Mouse (Mus musculus) lung, adult 2 months (tissue): Measurements from ENCODE around the gene Mgat5b. TPM values are rescaled to one million over a fixed set of nuclear protein-coding genes. Genes with fewer than 3 reads are reported as not detected.

Source experiments
- DNase-seq: peaks from one replicate; pipeline ENCODE4 v3.0.0; 2022
- H3K4me1 ChIP-seq: fragments of 200-500 bp; 2 replicates; pipeline ENCODE4 v1.6.1; 2011; ENCODE audit warnings: low read length; ENCODE audit not compliant: control insufficient read depth, insufficient read depth
- H3K4me3 ChIP-seq: fragments of 200-500 bp; replicated peaks from 2 replicates; pipeline ENCODE3; 2011; ENCODE audit warnings: low read depth, mild to moderate bottlenecking, control low read depth, low read length; ENCODE audit errors: extremely low read depth
- CTCF ChIP-seq: fragments of 200-500 bp; IDR thresholded peaks from 2 replicates; pipeline ENCODE4 v1.5.1; 2011; ENCODE audit warnings: mild to moderate bottlenecking, low read length, control low read depth; ENCODE audit not compliant: insufficient read depth
- POLR2A ChIP-seq: fragments of 200-500 bp; IDR thresholded peaks from 2 replicates; pipeline ENCODE4 v1.6.1; 2011; ENCODE audit warnings: low read depth, mild to moderate bottlenecking, control low read depth, low read length, borderline replicate concordance; ENCODE audit errors: extremely low read depth
- WGBS: fragments of 180-500 bp; shearing (Covaris S2); methylation state at CpG from one replicate; pipeline ENCODE4 v1.1.7; 2018; 5-methylcytosine and 5-hydroxymethylcytosine counted together
- polyA plus RNA-seq: library from polyadenylated mRNA; depleted of rRNA; stranded (reverse); fragments of >200 nt; gene quantifications from 2 replicates; pipeline ENCODE4 v1.2.3, GENCODE M21; 2012

Gene Mgat5b
- polyA plus RNA-seq, 1 experiment = 0.13 TPM

DNA sequence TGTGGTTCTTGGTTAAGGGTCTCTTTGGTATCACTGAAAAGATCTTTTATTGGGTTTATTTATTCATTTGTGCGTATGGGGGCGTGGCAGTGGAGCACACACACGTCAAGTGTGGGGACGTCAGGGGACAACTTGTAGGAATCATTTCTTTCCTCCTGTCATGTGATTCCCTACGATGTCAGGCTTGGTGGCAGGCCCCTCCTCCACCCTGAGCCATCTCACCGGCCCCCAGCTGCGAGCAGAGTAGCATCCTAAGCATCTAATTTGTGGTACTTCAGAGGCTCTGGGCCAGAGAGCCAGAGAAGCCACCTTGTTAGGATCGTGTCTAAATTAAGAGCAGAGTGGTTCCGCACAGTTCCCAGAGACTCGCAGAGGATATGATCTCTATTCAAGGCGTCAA lies 50.8 kb downstream of the Mgat5b start:
- 74% methylated on average over 11 of the region's 11 CpGs for WGBS
- TF ChIP-seq CTCF = no peak
- no peak for TF ChIP-seq POLR2A

DNA sequence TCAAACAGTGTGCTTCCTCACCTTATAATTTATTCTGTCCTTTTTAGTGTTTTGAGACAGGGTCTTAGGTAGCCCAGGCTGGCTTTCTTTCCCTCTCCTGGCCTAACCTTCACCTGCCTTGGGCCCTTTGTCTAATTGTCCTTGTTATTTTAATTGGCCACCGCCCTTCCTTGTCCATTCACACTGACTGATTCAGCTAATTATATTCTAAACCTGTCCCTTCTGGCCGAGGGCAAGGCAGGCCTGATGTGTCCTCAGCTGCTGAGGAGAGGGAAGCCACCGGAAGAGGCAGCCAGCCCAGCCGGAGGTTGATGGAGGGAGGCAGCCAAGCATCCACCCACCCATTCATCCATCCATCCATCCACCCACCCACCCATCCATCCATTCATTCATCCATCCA lies 52.2 kb downstream of the Mgat5b start:
- TF ChIP-seq CTCF (no peak), POLR2A (no peak)
- no peak overlapping the region for H3K4me3 ChIP-seq
- DNase-seq = no peak
- 81% methylated on average over 4 of the region's 4 CpGs for WGBS
- H3K4me1 ChIP-seq = no peaks in the 10 kb centered on the region

More for the DNA sequence above, 50.8 kb downstream of the Mgat5b start:
- no peak overlapping the region for H3K4me3 ChIP-seq
- DNase-seq = no peak
- no peaks in the 10 kb centered on the region for H3K4me1 ChIP-seq

DNA sequence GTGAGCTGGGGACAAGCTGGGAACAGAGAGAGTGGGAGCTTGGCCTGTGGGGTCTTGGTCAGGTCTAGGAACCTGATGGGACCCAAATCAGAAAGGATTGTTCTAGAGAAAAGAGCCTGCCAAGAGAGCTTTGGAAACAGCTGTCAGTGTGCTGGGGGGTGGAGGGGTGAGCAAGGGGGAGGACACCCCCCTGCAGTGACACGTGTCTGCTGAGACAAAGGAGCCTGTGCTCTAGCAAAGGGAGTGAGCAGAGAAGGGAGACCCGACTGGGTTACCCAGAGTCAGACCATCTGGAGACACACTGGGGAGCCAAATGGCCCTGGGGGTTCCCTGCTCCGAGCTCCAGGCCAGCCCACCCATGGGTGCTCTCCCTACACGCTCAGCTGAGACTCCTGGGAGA lies 54.2 kb downstream of the Mgat5b start:
- whole genome bisulfite sequencing = 45% methylated on average over 4 of the region's 4 CpGs
- no peak for DNase-seq
- no peak for TF ChIP-seq POLR2A
- TF ChIP-seq CTCF = no peak
- Histone ChIP-seq H3K4me3 (no peak overlapping the region), H3K4me1 (no peaks in the 10 kb centered on the region)

DNA sequence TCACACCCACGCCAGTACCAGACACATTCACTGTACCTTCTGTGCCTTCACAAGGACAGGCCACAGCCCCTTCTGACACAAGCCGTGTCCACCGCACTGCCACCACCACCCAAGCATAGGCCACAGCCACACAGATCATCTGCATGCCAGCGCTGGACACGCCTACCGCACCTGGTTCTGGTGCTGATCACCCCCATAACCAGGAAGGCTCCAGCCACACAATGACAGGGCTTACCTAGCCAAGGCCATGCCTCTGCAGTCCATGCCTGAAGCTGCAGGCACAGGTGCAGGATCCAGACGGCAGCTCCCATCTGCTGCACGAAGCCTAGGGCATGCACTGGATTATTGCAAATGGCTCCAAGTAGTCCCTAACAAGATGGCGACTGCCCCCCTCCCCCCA lies 54.8 kb downstream of the Mgat5b start:
- DNase-seq = no peak
- Histone ChIP-seq H3K4me3 (no peak overlapping the region), H3K4me1 (no peaks in the 10 kb centered on the region)
- WGBS = 94% methylated on average over 9 of the region's 9 CpGs
- no peak for TF ChIP-seq CTCF
- no peak for TF ChIP-seq POLR2A

DNA sequence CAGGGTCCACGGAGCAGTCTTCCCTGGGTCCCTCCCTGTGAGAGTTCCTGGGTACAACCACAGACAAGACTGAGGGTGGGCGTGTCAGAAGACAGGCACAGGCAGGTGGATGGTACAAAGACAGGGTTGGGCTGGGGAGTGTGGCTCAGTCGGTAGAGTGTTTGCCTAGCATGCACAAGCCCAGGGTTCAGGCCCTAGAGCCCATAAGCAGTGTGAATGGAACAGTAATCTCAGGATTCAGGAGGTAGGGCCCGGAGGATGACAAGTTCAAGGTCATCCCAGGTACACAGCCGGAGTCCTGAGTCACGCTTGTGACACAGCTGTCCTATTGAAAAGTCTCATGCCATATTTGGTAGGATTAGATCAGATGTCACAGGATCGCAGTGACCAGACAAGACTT lies 55.7 kb downstream of the Mgat5b start:
- Histone ChIP-seq H3K4me1 (no peaks in the 10 kb centered on the region), H3K4me3 (no peak overlapping the region)
- WGBS = 81% methylated on average over 7 of the region's 7 CpGs
- TF ChIP-seq POLR2A (no peak), CTCF (no peak)
- no peak for DNase-seq

DNA sequence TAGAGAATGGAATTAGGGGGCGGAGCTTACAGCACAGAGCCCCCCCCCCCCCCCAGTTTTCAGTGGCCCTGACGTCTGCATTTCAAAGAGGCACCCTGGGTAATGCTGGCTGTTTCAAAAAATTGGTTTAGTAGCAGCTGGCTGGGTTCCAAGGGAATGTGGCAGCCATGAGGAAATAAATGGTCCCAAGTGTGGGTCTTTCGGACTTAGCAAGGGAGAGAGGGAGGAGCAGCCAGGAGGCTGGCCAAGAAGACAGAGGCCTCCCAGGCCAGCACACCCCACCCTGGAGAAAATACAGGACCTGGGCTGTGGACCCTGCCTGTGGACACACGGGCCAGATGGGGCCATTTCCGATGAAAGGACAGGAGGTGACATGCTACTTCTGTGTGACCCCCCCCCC lies 61.6 kb downstream of the Mgat5b start:
- DNase-seq = no peak
- H3K4me3 ChIP-seq = no peak overlapping the region
- H3K4me1 ChIP-seq = no peaks in the 10 kb centered on the region
- WGBS = 17% methylated on average over 5 of the region's 5 CpGs
- TF ChIP-seq CTCF = no peak
- no peak for TF ChIP-seq POLR2A

DNA sequence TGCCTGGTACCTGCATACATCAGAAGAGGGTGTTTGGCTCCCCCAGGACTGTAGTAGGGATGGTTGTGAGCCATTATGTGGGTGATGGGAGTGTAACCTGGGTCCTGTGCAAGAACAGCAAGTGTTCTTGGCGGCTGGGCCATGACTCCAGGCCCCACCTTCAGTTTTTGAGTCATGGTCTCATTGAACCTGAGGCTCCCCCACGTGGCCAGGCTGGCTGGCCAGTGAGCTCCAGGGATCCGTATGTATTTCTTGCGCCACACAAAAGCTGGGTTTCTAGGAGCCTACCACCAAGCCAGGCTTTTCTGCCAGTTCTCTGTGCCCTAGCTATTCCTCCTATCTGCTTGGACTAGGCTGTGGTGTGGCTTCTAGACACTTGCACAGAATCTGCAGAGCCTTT lies 63.9 kb downstream of the Mgat5b start:
- no peak for DNase-seq
- WGBS = 54% methylated on average over 4 of the region's 4 CpGs

DNA sequence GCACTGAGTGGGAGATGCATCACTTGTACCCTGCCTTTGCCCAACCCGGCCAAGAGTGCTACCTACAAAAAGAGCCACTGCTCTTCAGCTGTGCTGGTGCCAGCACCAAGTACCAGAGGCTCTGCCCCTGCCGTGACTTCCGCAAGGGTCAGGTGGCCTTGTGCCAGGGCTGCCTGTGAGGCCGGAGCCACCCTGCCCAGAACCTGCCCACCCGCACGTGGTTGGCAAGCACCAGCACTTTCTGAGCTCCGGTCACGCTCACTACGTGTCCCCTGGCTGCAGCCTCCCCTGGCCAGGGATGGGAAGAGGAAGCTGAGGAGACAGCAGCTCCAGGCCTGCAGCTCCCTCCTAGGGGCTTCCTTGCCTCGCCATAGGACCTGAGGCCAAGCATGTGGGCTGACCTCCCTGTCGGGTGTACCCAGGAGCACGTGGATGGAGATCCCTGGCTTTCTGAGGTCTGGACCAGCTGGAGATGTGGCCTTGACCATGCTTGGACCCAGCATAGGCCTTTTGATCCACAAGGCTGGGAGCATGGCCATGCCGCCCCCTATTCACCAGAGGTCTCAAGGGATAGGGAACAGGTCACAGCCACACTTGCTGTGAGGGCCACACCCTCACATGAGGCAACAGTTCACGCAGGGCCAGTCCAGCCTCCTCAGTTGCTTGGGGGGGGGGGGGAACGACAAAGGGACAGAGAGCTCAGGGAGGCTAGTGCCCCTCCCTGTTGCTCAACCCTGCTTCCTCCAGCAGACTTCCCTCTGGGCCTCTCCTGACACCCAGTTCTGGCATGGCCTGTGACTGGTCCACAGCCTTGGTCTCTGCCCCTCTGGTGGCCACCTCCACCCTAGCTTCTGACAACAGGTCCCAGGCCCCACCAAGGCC lies 67.1 kb downstream of the Mgat5b start:
- 54% methylated on average over 15 of the region's 15 CpGs for WGBS
- Histone ChIP-seq H3K4me3 (no peak overlapping the region), H3K4me1 (no peaks in the 10 kb centered on the region)
- no peak for DNase-seq
- TF ChIP-seq POLR2A = no peak
- no peak for TF ChIP-seq CTCF

More for the DNA sequence above, 63.9 kb downstream of the Mgat5b start:
- TF ChIP-seq POLR2A (no peak), CTCF (no peak)
- Histone ChIP-seq H3K4me3 (no peak overlapping the region), H3K4me1 (no peaks in the 10 kb centered on the region)

DNA sequence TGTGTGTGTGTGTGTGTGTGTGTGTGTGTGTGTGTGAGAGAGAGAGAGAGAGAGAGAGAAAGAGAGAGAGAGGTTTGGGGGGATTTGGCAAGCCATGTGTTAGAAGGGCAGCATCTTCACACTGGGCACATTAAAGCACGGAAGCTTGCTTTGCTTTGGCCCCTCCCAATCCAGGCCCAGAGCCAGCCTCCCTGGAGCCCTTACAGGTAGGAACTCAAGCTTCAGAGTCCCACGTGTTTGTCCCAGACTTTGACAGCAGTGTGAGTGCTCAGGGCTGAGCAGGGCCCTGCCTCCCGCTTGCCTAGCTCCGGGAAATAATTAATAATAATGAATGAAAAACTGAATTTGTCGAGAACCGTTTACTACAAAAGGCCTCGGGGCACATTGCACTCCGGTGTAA lies 69.5 kb downstream of the Mgat5b start:
- 62% methylated on average over 8 of the region's 8 CpGs for WGBS
- DNase-seq = no peak
- no peaks in the 10 kb centered on the region for H3K4me1 ChIP-seq
- TF ChIP-seq POLR2A = no peak
- TF ChIP-seq CTCF = no peak
- H3K4me3 ChIP-seq = no peak overlapping the region

DNA sequence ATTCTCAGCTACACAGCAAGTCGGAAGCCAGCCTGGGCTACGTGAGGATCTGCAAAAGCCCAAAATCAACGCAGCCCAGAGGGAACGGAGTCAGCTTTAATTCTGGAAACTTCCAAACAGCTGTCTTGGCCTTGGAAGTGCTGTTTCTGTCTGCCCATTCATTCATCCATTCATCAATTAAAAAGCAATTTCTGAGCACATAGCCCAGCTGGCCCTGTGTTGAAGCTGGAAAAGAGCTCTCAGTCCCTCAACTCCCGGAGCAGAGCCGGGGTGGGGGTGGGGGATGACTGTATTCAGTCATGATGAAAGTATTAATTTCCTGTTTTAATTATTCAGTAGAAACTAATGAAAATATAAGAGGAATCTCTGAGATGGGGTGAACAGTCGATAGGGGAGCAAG lies 71.6 kb downstream of the Mgat5b start:
- 73% methylated on average over 7 of the region's 7 CpGs for WGBS
- Histone ChIP-seq H3K4me3 (no peak overlapping the region), H3K4me1 (no peaks in the 10 kb centered on the region)
- TF ChIP-seq CTCF (no peak), POLR2A (no peak)
- DNase-seq = no peak
